In genomic region chr5:36795647-36796295, GRCm38 (mm10) we compare ENCODE assay signal across 8 mouse cellular contexts. TPM values are rescaled to one million over a fixed set of nuclear protein-coding genes. Genes with fewer than 3 reads are reported as not detected.
A peak's percentile ranks its signal among the peaks of the same experiment; 100 is the strongest.
DNase-seq lines count a peak whose midpoint lies in the region; ATAC-seq and TF ChIP-seq lines count a peak whose summit lies in the region.
"Not testable (repeated sequence)": the region's sequence is repeated elsewhere in the genome, so short reads cannot be mapped to it uniquely, and the experiment has no call there.

No protein-coding gene starts in this region.

- H3K79me2 ChIP-seq in heart, adult 2 months (replicated peaks; ENCODE audit: control insufficient read depth, insufficient read depth, low read length) = not testable (repeated sequence)

- peak overlapping the region; percentile 74 for H3K4me3 ChIP-seq in embryonic facial prominence, embryonic 13.5 days
- peak overlapping the region; percentile 77 for H3K4me3 ChIP-seq in heart, adult 2 months
- peak overlapping the region; percentile 58 for H3K4me3 ChIP-seq in kidney, adult 2 months (ENCODE audit: insufficient read depth, low read depth, low read length)
- H3K4me3 ChIP-seq in limb, embryonic 11.5 days (ENCODE audit: low read depth, low read length) = peak overlapping the region; percentile 66
- peak overlapping the region; percentile 74 for H3K4me3 ChIP-seq in midbrain, embryonic 12.5 days

- H3K36me3 ChIP-seq in embryonic facial prominence, embryonic 13.5 days = peaks cover 23% of the 10 kb centered on the region
- not testable (repeated sequence) for H3K36me3 ChIP-seq in heart, adult 2 months (ENCODE audit: control insufficient read depth, insufficient read depth, low read length); kidney, adult 2 months (ENCODE audit: control insufficient read depth, insufficient read depth, low read length); limb, embryonic 11.5 days (ENCODE audit: control insufficient read depth, insufficient read depth, low read length)
- H3K36me3 ChIP-seq in midbrain, embryonic 12.5 days = peaks cover 17% of the 10 kb centered on the region

- not testable (repeated sequence) for H3K9me3 ChIP-seq in embryonic facial prominence, embryonic 13.5 days; limb, embryonic 11.5 days (ENCODE audit: control insufficient read depth, low read length); midbrain, embryonic 12.5 days

- TF ChIP-seq POLR2A in heart, adult 2 months (IDR thresholded peaks at IDR 0.05; ENCODE audit: insufficient read depth, low read depth, low read length); kidney, adult 2 months (IDR thresholded peaks at IDR 0.05; ENCODE audit: low read depth, low read length): not testable (repeated sequence)

- H3K27ac ChIP-seq in embryonic facial prominence, embryonic 13.5 days = peak overlapping the region; percentile 96
- peak overlapping the region; percentile 90 for H3K27ac ChIP-seq in heart, adult 2 months
- 0 out of 2 replicates have a peak overlapping the region, but pooled peaks have one; percentile 3 for H3K27ac ChIP-seq in kidney, adult 2 months (ENCODE audit: insufficient read depth, low read depth, low read length)
- H3K27ac ChIP-seq in limb, embryonic 11.5 days (replicated peaks; ENCODE audit: low read depth, low read length) = peak overlapping the region; percentile 94
- peak overlapping the region; percentile 94 for H3K27ac ChIP-seq in midbrain, embryonic 12.5 days (replicated peaks)

- WGBS in embryonic facial prominence, embryonic 13.5 days = 3% methylated on average over 36 of the region's 37 CpGs
- WGBS in heart, adult 2 months = 5% methylated on average over 37 of the region's 37 CpGs
- WGBS in kidney, adult 2 months = 3% methylated on average over 36 of the region's 37 CpGs
- WGBS in limb, embryonic 11.5 days = 8% methylated on average over 36 of the region's 37 CpGs
- WGBS in midbrain, embryonic 12.5 days = 5% methylated on average over 35 of the region's 37 CpGs

- peak; percentile 68 for DNase-seq in 416B (ENCODE audit: low read depth)
- peak; percentile 43 to 52 for DNase-seq in adrenal gland, postnatal 4 days (ENCODE audit: low spot score in 2 of 2)
- DNase-seq in heart, adult 2 months = peak; percentile 79 to 81
- DNase-seq in kidney, adult 2 months = peak; percentile 59
- DNase-seq in limb, embryonic 11.5 days (ENCODE audit: low spot score) = peak; percentile 66
- peak; percentile 67 for DNase-seq in spleen, adult 12 weeks (ENCODE audit: low spot score)

- TF ChIP-seq EP300 in heart, adult 2 months (IDR thresholded peaks at IDR 0.05; ENCODE audit: insufficient read depth, low read depth, low read length) = not testable (repeated sequence)

- not testable (repeated sequence) for H3K27me3 ChIP-seq in embryonic facial prominence, embryonic 13.5 days; heart, adult 2 months (ENCODE audit: control insufficient read depth, insufficient read depth, low read length); kidney, adult 2 months (replicated peaks; ENCODE audit: control insufficient read depth, insufficient read depth, low read length); limb, embryonic 11.5 days (ENCODE audit: control insufficient read depth, insufficient read depth, low read length); midbrain, embryonic 12.5 days

- TF ChIP-seq CTCF in heart, adult 2 months (IDR thresholded peaks at IDR 0.05) = 0 out of 2 replicates have a peak, but pooled peaks have one; percentile 19
- TF ChIP-seq CTCF in kidney, adult 2 months (conservative IDR thresholded peaks at IDR 0.05; ENCODE audit: insufficient read depth, insufficient read length, low read depth, low read length) = not testable (repeated sequence)

- ATAC-seq in embryonic facial prominence, embryonic 13.5 days (ENCODE audit: insufficient number of reproducible peaks, insufficient read depth, low FRiP score, low TSS enrichment, low read depth) = peak; percentile 43
- ATAC-seq in limb, embryonic 11.5 days (ENCODE audit: insufficient number of reproducible peaks, low FRiP score, low TSS enrichment, low read depth) = peak; percentile 23; the same call in 1 of the 2 replicates
- peak; percentile 51 for ATAC-seq in midbrain, embryonic 12.5 days (ENCODE audit: low FRiP score, low read depth)

- intact Hi-C loops in heart, adult 2 months (cut with DNase I) = loop anchor here (2.0 kb wide), 1 partner anchor 213 kb away; no protein-coding TSS in a partner anchor

- not testable (repeated sequence) for H3K4me1 ChIP-seq in embryonic facial prominence, embryonic 13.5 days; heart, adult 2 months (ENCODE audit: control insufficient read depth, insufficient read depth, low read length); kidney, adult 2 months (ENCODE audit: control insufficient read depth, insufficient read depth, low read length); limb, embryonic 11.5 days (ENCODE audit: control insufficient read depth, insufficient read depth, low read length); midbrain, embryonic 12.5 days

- peak overlapping the region; percentile 89 for H3K9ac ChIP-seq in embryonic facial prominence, embryonic 13.5 days
- peak overlapping the region; percentile 82 for H3K9ac ChIP-seq in heart, adult 2 months (ENCODE audit: low read depth, low read length)
- peak overlapping the region; percentile 66 for H3K9ac ChIP-seq in limb, embryonic 11.5 days (ENCODE audit: low read length)
- peak overlapping the region; percentile 89 for H3K9ac ChIP-seq in midbrain, embryonic 12.5 days (replicated peaks)

- peak overlapping the region; percentile 60 for H3K4me2 ChIP-seq in embryonic facial prominence, embryonic 13.5 days
- peak overlapping the region; percentile 41 for H3K4me2 ChIP-seq in limb, embryonic 11.5 days (ENCODE audit: low read depth, severe bottlenecking)
- peak overlapping the region; percentile 64 for H3K4me2 ChIP-seq in midbrain, embryonic 12.5 days (replicated peaks)

RNA-seq across cellular contexts. Expression of gene Mrfap1, which starts 0.8 kb away (rescaled TPM):
- total RNA-seq in adrenal gland, postnatal 4 days (2021) = 100 to 1,000 TPM; 495 to 515 TPM
- polyA plus RNA-seq in embryonic facial prominence, embryonic 13.5 days (2015; fragmentation: Nextera tagmentation; extraction: Ambion mirVana) = 587 and 590 TPM in 2 replicates
- 100 to 1,000 TPM; 267 to 273 TPM for total RNA-seq in heart, adult 2 months (2021)
- 89.1 and 135 TPM in 2 replicates for polyA plus RNA-seq in heart, adult 2 months (2012; rRNA removed)
- 90.9 and 114 TPM in 2 replicates for polyA plus RNA-seq in kidney, adult 2 months (2012; rRNA removed)
- polyA plus RNA-seq in limb, embryonic 11.5 days (2014; fragmentation: Nextera tagmentation; extraction: Ambion mirVana) = 692 and 694 TPM in 2 replicates
- polyA plus RNA-seq in midbrain, embryonic 12.5 days (2016; fragmentation: Nextera tagmentation; extraction: Ambion mirVana) = 455 and 483 TPM in 2 replicates

RNA-seq across cellular contexts. Expression of gene Man2b2, which starts 34.7 kb away (rescaled TPM):
- total RNA-seq in adrenal gland, postnatal 4 days (2021) = 10 to 100 TPM; 60.2 to 62.4 TPM
- 11.3 and 12.3 TPM in 2 replicates for polyA plus RNA-seq in embryonic facial prominence, embryonic 13.5 days (2015; fragmentation: Nextera tagmentation; extraction: Ambion mirVana)
- total RNA-seq in heart, adult 2 months (2021) = 10 to 100 TPM; 20.3 to 20.6 TPM
- 24.1 and 32.1 TPM in 2 replicates for polyA plus RNA-seq in heart, adult 2 months (2012; rRNA removed)
- 97.4 and 115 TPM in 2 replicates for polyA plus RNA-seq in kidney, adult 2 months (2012; rRNA removed)
- polyA plus RNA-seq in limb, embryonic 11.5 days (2014; fragmentation: Nextera tagmentation; extraction: Ambion mirVana) = 6.1 TPM in 2 replicates
- 14.0 and 14.4 TPM in 2 replicates for polyA plus RNA-seq in midbrain, embryonic 12.5 days (2016; fragmentation: Nextera tagmentation; extraction: Ambion mirVana)

RNA-seq across cellular contexts. Expression of gene Bloc1s4, which starts 47.3 kb away (rescaled TPM):
- total RNA-seq in adrenal gland, postnatal 4 days (2021) = 10 to 100 TPM; 25.7 to 27.5 TPM
- polyA plus RNA-seq in embryonic facial prominence, embryonic 13.5 days (2015; fragmentation: Nextera tagmentation; extraction: Ambion mirVana) = 28.3 and 29.6 TPM in 2 replicates
- 10 to 100 TPM; 11.1 to 13.5 TPM for total RNA-seq in heart, adult 2 months (2021)
- 8.8 and 9.7 TPM in 2 replicates for polyA plus RNA-seq in heart, adult 2 months (2012; rRNA removed)
- polyA plus RNA-seq in kidney, adult 2 months (2012; rRNA removed) = 15.8 and 21.1 TPM in 2 replicates
- 24.4 and 31.5 TPM in 2 replicates for polyA plus RNA-seq in limb, embryonic 11.5 days (2014; fragmentation: Nextera tagmentation; extraction: Ambion mirVana)
- 26.6 and 29.1 TPM in 2 replicates for polyA plus RNA-seq in midbrain, embryonic 12.5 days (2016; fragmentation: Nextera tagmentation; extraction: Ambion mirVana)

Comparison
In these comparisons a context has a peak if more than half of its experiments do, and no peak if none do; other contexts are left out.
1. Peak in every context shown above with its lines: DNase-seq, ATAC-seq, H3K4me3 ChIP-seq and H3K27ac ChIP-seq.
2. H3K27ac ChIP-seq: peak in every context shown above with its lines; median percentile 96 in embryonic facial prominence, embryonic 13.5 days; 94 in limb, embryonic 11.5 days; 94 in midbrain, embryonic 12.5 days; 90 in heart, adult 2 months; 3 in kidney, adult 2 months.